Mouse (Mus musculus) liver, adult 10 weeks (tissue): ENCODE data around the gene Ap1g1. TPM values are rescaled to one million over a fixed set of nuclear protein-coding genes. Genes with fewer than 3 reads are reported as not detected.

ENCODE experiments used
- polyA plus RNA-seq: library from polyadenylated mRNA; stranded (reverse); fragments of 350-450 nt; fragmentation: Illumina TruSeq; extraction: RNeasy Lipid Tissue Mini Kit (QIAGEN cat#74804); gene quantifications from one replicate; pipeline ENCODE4 v1.2.3, GENCODE M21; 2014; ENCODE audit warnings: low read depth, low replicate concordance

The Ap1g1 gene
- 114 TPM for polyA plus RNA-seq

DNA sequence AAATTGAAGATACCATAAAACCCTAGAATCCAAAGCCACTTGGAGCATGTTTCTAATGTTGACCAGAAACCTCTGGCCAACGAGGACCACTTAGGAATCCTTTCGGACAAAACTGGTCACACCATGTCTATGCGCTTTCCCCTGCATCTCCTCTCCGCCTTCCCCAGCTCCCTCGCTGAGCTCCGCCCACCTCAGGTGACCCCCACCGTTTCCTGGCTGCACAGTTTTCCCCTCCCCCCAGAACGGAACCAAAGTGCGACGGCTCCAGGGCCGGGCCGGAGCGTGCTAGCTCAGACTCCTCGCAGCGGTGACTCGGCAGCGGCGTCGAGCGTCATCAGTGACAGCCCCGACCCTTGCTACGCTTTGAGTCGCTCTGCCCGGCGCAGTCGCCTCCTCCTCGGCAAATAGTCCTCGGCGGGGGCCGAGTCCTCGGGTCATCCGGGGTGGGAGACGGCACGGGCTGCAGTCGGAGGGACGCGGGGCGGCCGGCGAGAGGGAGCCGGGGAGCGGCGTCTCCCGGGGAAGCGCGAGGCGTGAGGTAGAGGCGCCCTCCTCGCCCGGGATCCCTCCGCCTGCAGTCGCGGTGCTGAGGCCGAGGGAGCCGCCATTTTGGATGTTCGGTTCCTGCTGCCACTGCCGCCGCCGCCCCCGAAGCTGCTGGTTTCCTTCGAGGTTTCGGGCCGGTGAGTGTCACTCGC lies at the start of gene Ap1g1:
TSS of gene Ap1g1 (plus strand) at position 275 of the 698 bp plus-strand sequence.

DNA sequence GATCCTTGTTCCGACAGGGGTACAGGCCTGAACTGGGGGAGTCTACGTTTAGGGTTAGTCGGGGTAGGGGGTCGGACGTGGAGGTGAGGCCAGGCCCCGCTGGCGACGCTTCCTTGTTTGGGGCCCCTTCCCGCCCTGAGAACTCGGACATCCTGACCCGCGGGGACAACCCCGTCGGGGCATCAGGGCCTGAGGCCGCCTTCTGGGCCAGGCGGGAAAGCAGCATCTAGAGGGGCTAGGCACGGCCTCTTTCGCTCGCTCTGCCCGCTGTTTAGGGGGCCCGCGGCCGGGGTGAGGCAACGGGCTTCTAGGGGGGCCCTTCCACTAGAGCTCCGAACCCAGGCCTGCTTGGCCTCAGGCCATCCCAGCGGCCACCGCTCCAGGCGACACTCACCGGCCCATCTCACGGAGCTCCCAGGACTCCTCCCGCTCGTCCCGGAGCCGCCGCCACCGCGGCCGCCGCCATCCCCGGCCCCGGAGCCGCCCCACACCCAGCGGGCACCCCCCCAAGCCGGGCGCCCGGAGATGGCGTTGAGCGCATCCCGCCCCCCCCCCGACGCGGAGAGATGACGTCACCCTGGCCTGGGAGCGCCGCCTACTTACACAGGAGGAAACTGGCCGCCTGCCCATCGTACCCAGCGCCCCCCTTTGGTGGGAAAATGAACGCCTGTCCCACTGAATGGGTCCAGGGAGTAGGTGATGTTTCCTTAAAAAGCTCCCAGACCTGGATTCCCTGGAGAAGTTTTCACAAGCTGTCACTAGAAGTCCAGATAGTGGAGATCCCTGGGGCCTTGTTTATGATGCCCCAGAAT lies 40.9 kb upstream of the Ap1g1 start, which contains the start of gene Atxn1l:
TSS of gene Atxn1l (minus strand) at position 503 of the 812 bp plus-strand sequence.

DNA sequence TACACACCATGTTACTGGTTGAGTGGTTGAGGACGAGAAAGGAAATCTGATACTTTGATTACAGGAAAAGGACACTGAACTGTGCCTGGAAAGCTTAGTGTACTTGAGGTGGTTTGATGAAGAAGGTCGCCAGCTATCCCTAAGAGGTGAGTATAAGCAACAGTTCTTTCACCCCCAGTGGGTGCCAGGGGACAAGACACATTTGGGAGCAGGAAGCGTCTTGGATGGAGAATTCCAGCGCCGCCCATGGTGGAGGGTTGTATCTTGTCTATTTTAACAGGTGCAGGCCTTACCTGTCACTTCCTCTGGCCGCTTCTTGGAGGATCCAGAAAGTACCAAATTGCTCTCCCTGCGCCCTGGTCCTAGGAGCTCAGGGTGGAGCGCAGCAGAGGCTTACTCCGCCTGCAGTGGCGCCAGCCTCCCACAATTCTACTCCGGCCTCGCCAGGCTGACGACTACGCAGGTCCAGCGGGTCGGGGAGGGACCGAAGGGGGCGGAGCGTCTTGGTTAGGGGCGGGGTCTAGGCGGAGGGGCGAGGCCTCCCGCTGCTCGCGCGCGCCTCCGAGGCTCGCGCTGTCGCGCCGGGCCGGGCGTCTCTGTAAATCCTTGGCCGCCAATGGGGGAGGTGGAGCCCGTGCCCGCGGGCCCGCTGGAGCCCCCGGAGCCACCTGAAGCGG lies 89.8 kb downstream of the Ap1g1 start, which contains the start of gene Phlpp2:
TSS of gene Phlpp2 (plus strand) at position 540 of the 677 bp plus-strand sequence.

Other genes with a start within 250 kb of the Ap1g1 start
- 1.7 TPM for gene Dhx38, start 212.7 kb upstream of the Ap1g1 start, polyA plus RNA-seq
- gene Txnl4b, start 212.7 kb upstream of the Ap1g1 start, polyA plus RNA-seq: 14.2 TPM
- gene Hp, start 199.4 kb upstream of the Ap1g1 start, polyA plus RNA-seq: 124 TPM
- 1.7 TPM for gene Dhodh, start 169.9 kb upstream of the Ap1g1 start, polyA plus RNA-seq
- gene Pkd1l3, start 164.0 kb upstream of the Ap1g1 start, polyA plus RNA-seq: not detected
- gene Ist1, start 85.3 kb upstream of the Ap1g1 start, polyA plus RNA-seq: 39.4 TPM
- 0.69 TPM for gene Zfp821, start 73.0 kb upstream of the Ap1g1 start, polyA plus RNA-seq
- gene Atxn1l, start 40.8 kb upstream of the Ap1g1 start, polyA plus RNA-seq: 6.2 TPM
- gene Phlpp2, start 90.0 kb downstream of the Ap1g1 start, polyA plus RNA-seq: 1.1 TPM
- 0.34 TPM for gene Marveld3, start 183.6 kb downstream of the Ap1g1 start, polyA plus RNA-seq
- gene Tat, start 211.9 kb downstream of the Ap1g1 start, polyA plus RNA-seq: 541 TPM